Mouse (Mus musculus) heart, adult 2 months (tissue): ENCODE measurements at regions not wholly inside any gene's neighbourhood (a gene's known extent, or its start where the extent isn't known, plus 50 kb on each side); places are given as distances from the start of the nearest gene placed in this dataset.

Experiments
- CTCF ChIP-seq: fragments of 200-600 bp; IDR thresholded peaks from 2 replicates; pipeline ENCODE4 v1.8.1; 2022; ENCODE audit warnings: antibody characterized with exemption, mild to moderate bottlenecking, moderate library complexity
- POLR2A ChIP-seq: fragments of 200-500 bp; IDR thresholded peaks from 2 replicates; pipeline ENCODE4 v1.6.1; 2011; ENCODE audit warnings: mild to moderate bottlenecking, low read depth, low read length, control low read depth; ENCODE audit not compliant: insufficient read depth

DNA sequence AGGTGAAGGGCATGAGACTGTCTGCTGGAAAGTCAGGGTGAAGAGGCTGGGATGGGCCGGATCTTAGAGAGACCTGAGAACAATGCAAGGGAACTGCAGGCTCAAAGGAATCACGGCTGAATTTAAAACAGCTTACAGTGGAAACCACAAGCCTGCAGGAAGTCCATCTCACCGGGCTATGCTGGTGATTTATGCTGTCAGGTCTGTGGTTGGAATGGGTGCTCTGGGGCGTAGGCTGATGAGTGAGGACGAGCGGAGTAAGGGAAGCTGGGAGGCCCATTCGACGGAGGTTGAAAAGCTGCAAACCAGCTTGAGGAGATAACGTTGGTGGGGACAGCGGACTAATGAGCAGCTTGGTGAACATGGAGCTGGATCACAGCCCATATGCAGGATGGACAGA lies 229.1 kb downstream of the Enc1 start:
- no peak for TF ChIP-seq POLR2A
- TF ChIP-seq CTCF = no peak
